Mouse (Mus musculus) MEL (cell line): Measurements from ENCODE around the gene Npm3. TPM values are rescaled to one million over a fixed set of nuclear protein-coding genes. Genes with fewer than 3 reads are reported as not detected.
A peak's percentile ranks its signal among the peaks of the same experiment; 100 is the strongest.

Experiments used
- DNase-seq: peaks from one replicate; pipeline ENCODE4 v3.0.0; 2011; ENCODE audit warnings: low read depth, low spot score
- H3K27ac ChIP-seq: 2 replicates; pipeline ENCODE4 v1.5.1; 2012; ENCODE audit warnings: low read depth, mild to moderate bottlenecking, control low read depth, low read length, moderate library complexity; ENCODE audit not compliant: control insufficient read depth
- H3K27me3 ChIP-seq, 2 experiments: fragments of 150-350 bp in 1 of 2; sonication (generic) in 1 of 2; 2 replicates each; pipeline ENCODE4 v1.6.1; 2012; ENCODE audit warnings: low read length in 2 of 2, mild to moderate bottlenecking in 2 of 2, improper control_type of control experiment in 1 of 2, moderate library complexity in 1 of 2; ENCODE audit not compliant: insufficient read depth in 2 of 2, control insufficient read depth in 1 of 2
- H3K36me3 ChIP-seq, 2 experiments: 2 replicates each; pipeline ENCODE4 v1.6.1; 2012 to 2014; ENCODE audit warnings: low read length in 2 of 2, improper control_type of control experiment in 1 of 2, inconsistent platforms in 1 of 2, mild to moderate bottlenecking in 1 of 2; ENCODE audit not compliant: insufficient read depth in 2 of 2, control insufficient read depth in 1 of 2
- H3K4me1 ChIP-seq, 2 experiments: fragments of 150-350 bp in 1 of 2; sonication (generic) in 1 of 2; 2 replicates each; pipeline ENCODE4 v1.6.1; 2012; ENCODE audit warnings: low read length in 2 of 2, improper control_type of control experiment in 1 of 2, mild to moderate bottlenecking in 1 of 2; ENCODE audit not compliant: insufficient read depth in 2 of 2, control insufficient read depth in 1 of 2
- H3K4me3 ChIP-seq, 2 experiments: fragments of 150-350 bp in 1 of 2; sonication (generic) in 1 of 2; 2 replicates each; pipeline ENCODE4 v1.5.1; 2012; ENCODE audit warnings: low read depth in 2 of 2, low read length in 2 of 2, mild to moderate bottlenecking in 2 of 2, moderate library complexity in 2 of 2, control low read depth in 1 of 2, improper control_type of control experiment in 1 of 2; ENCODE audit not compliant: control insufficient read depth in 1 of 2, insufficient read depth in 1 of 2
- H3K79me2 ChIP-seq: 2 replicates; pipeline ENCODE4 v1.6.1; 2012; ENCODE audit warnings: mild to moderate bottlenecking, low read length, moderate library complexity; ENCODE audit not compliant: control insufficient read depth, poor library complexity, insufficient read depth
- H3K9ac ChIP-seq: 2 replicates; pipeline ENCODE4 v1.6.1; 2012; ENCODE audit warnings: low read depth, mild to moderate bottlenecking, control low read depth, low read length, moderate library complexity; ENCODE audit not compliant: control insufficient read depth, poor library complexity, severe bottlenecking
- H3K9me3 ChIP-seq: fragments of 150-350 bp; sonication (generic); replicated peaks from 2 replicates; pipeline ENCODE4 v1.6.1; 2012; ENCODE audit warnings: mild to moderate bottlenecking, low read length, improper control_type of control experiment, moderate library complexity; ENCODE audit not compliant: insufficient read depth
- BHLHE40 ChIP-seq: IDR thresholded peaks from 2 replicates; pipeline ENCODE4 v1.6.1; 2012; ENCODE audit warnings: low read depth, mild to moderate bottlenecking, inconsistent platforms, low read length, improper control_type of control experiment, borderline replicate concordance
- CHD1 ChIP-seq: IDR thresholded peaks from 2 replicates; pipeline ENCODE4 v1.6.1; 2012; ENCODE audit warnings: low read depth, mild to moderate bottlenecking, inconsistent platforms, low read length, improper control_type of control experiment
- CHD2 ChIP-seq: IDR thresholded peaks from 2 replicates; pipeline ENCODE4 v1.6.1; 2011; ENCODE audit warnings: low read length, improper control_type of control experiment
- CTCF ChIP-seq, 3 experiments: IDR thresholded peaks in 2 of 3; conservative IDR thresholded peaks in 1 of 3; 2 replicates each; pipeline ENCODE4 v1.5.1; 2011 to 2012; ENCODE audit warnings: low read length in 3 of 3, low read depth in 2 of 3, mild to moderate bottlenecking in 2 of 3, improper control_type of control experiment in 1 of 3, inconsistent platforms in 1 of 3, mixed read lengths in 1 of 3, moderate library complexity in 1 of 3; ENCODE audit not compliant: control insufficient read depth in 1 of 3, insufficient read depth in 1 of 3, poor library complexity in 1 of 3, severe bottlenecking in 1 of 3
- ELF1 ChIP-seq: IDR thresholded peaks from 2 replicates; pipeline ENCODE4 v1.6.1; 2014; ENCODE audit warnings: low read depth, mild to moderate bottlenecking, inconsistent platforms, low read length, improper control_type of control experiment, moderate library complexity
- EP300 ChIP-seq, 2 experiments: IDR thresholded peaks; 2 replicates each; pipeline ENCODE4 v1.6.1; 2011; ENCODE audit warnings: improper control_type of control experiment in 2 of 2, low read length in 2 of 2, low read depth in 1 of 2, mild to moderate bottlenecking in 1 of 2
- ETS1 ChIP-seq: IDR thresholded peaks from 2 replicates; pipeline ENCODE4 v1.6.1; 2012; ENCODE audit warnings: low read depth, mild to moderate bottlenecking, inconsistent platforms, low read length, improper control_type of control experiment, moderate library complexity
- GABPA ChIP-seq: IDR thresholded peaks from 2 replicates; pipeline ENCODE4 v1.6.1; 2012; ENCODE audit warnings: low read depth, mild to moderate bottlenecking, inconsistent platforms, low read length, improper control_type of control experiment, moderate library complexity
- GATA1 ChIP-seq: IDR thresholded peaks from 2 replicates; pipeline ENCODE4 v1.6.1; 2011; ENCODE audit warnings: low read depth, low read length, improper control_type of control experiment
- HCFC1 ChIP-seq: IDR thresholded peaks from 2 replicates; pipeline ENCODE4 v1.6.1; 2012; ENCODE audit warnings: low read depth, mild to moderate bottlenecking, inconsistent platforms, low read length, improper control_type of control experiment, moderate library complexity
- JUND ChIP-seq: IDR thresholded peaks from 2 replicates; pipeline ENCODE4 v1.6.1; 2011; ENCODE audit warnings: low read depth, mild to moderate bottlenecking, improper control_type of control experiment, low read length
- KAT2A ChIP-seq: conservative IDR thresholded peaks from 2 replicates; pipeline ENCODE4 v1.6.1; 2012; ENCODE audit warnings: low read depth, low read length, improper control_type of control experiment, inconsistent platforms
- MAFK ChIP-seq: IDR thresholded peaks from 2 replicates; pipeline ENCODE4 v1.6.1; 2011; ENCODE audit warnings: low read depth, mild to moderate bottlenecking, low read length, improper control_type of control experiment, borderline replicate concordance
- MAX ChIP-seq: IDR thresholded peaks from 2 replicates; pipeline ENCODE4 v1.6.1; 2011; ENCODE audit warnings: low read length, improper control_type of control experiment
- MAZ ChIP-seq: IDR thresholded peaks from 2 replicates; pipeline ENCODE4 v1.6.1; 2012; ENCODE audit warnings: low read depth, mild to moderate bottlenecking, inconsistent platforms, low read length, improper control_type of control experiment
- MEF2A ChIP-seq: IDR thresholded peaks from 2 replicates; pipeline ENCODE4 v1.6.1; 2014; ENCODE audit warnings: low read depth, mild to moderate bottlenecking, inconsistent platforms, low read length, improper control_type of control experiment; ENCODE audit not compliant: poor library complexity, insufficient replicate concordance, severe bottlenecking; ENCODE audit errors: extremely low read depth
- MXI1 ChIP-seq: IDR thresholded peaks from 2 replicates; pipeline ENCODE4 v1.6.1; 2011; ENCODE audit warnings: mild to moderate bottlenecking, low read depth, low read length, improper control_type of control experiment
- MYC ChIP-seq: IDR thresholded peaks from 2 replicates; pipeline ENCODE4 v1.6.1; 2011; ENCODE audit warnings: low read depth, mild to moderate bottlenecking, low read length, improper control_type of control experiment, moderate library complexity
- NRF1 ChIP-seq: IDR thresholded peaks from 2 replicates; pipeline ENCODE4 v1.6.1; 2014; ENCODE audit warnings: low read depth, mild to moderate bottlenecking, inconsistent platforms, low read length, improper control_type of control experiment, moderate library complexity; ENCODE audit not compliant: poor library complexity, insufficient read depth, severe bottlenecking
- POLR2A ChIP-seq, 2 experiments: IDR thresholded peaks; 2 replicates each; pipeline ENCODE4 v1.6.1; 2011 to 2012; ENCODE audit warnings: low read length in 2 of 2, mild to moderate bottlenecking in 2 of 2, control low read depth in 1 of 2, improper control_type of control experiment in 1 of 2, low read depth in 1 of 2, moderate library complexity in 1 of 2; ENCODE audit not compliant: control insufficient read depth in 1 of 2, insufficient read depth in 1 of 2, poor library complexity in 1 of 2
- POLR2AphosphoS5 ChIP-seq: IDR thresholded peaks from 2 replicates; pipeline ENCODE4 v1.6.1; 2012; ENCODE audit warnings: low read depth, borderline replicate concordance, mild to moderate bottlenecking, inconsistent platforms, low read length, moderate library complexity, mixed read lengths
- RAD21 ChIP-seq: IDR thresholded peaks from 2 replicates; pipeline ENCODE4 v1.6.1; 2011; ENCODE audit warnings: mild to moderate bottlenecking, low read depth, low read length, improper control_type of control experiment
- RCOR1 ChIP-seq: IDR thresholded peaks from 2 replicates; pipeline ENCODE4 v1.6.1; 2012; ENCODE audit warnings: low read depth, mild to moderate bottlenecking, inconsistent platforms, low read length, improper control_type of control experiment
- SIN3A ChIP-seq: IDR thresholded peaks from 2 replicates; pipeline ENCODE4 v1.6.1; 2012; ENCODE audit warnings: low read length, improper control_type of control experiment, inconsistent platforms
- SMC3 ChIP-seq: IDR thresholded peaks from 2 replicates; pipeline ENCODE4 v1.6.1; 2011; ENCODE audit warnings: low read depth, low read length, improper control_type of control experiment
- TAL1 ChIP-seq: IDR thresholded peaks from 2 replicates; pipeline ENCODE4 v1.6.1; 2012; ENCODE audit warnings: mild to moderate bottlenecking, inconsistent platforms, low read length, moderate library complexity, mixed read lengths
- TBP ChIP-seq: IDR thresholded peaks from 2 replicates; pipeline ENCODE4 v1.8.0; 2011; ENCODE audit warnings: low read depth, low read length, improper control_type of control experiment
- TCF12 ChIP-seq: IDR thresholded peaks from 2 replicates; pipeline ENCODE4 v1.6.1; 2014; ENCODE audit warnings: low read depth, mild to moderate bottlenecking, inconsistent platforms, low read length, improper control_type of control experiment, moderate library complexity
- UBTF ChIP-seq: IDR thresholded peaks from 2 replicates; pipeline ENCODE4 v1.6.1; 2012; ENCODE audit warnings: low read depth, mild to moderate bottlenecking, inconsistent platforms, low read length, improper control_type of control experiment, moderate library complexity, borderline replicate concordance; ENCODE audit not compliant: insufficient read depth
- USF1 ChIP-seq: IDR thresholded peaks from 2 replicates; pipeline ENCODE4 v1.6.1; 2014; ENCODE audit warnings: low read depth, mild to moderate bottlenecking, inconsistent platforms, low read length, improper control_type of control experiment, moderate library complexity
- USF2 ChIP-seq, 2 experiments: IDR thresholded peaks; 2 replicates each; pipeline ENCODE4 v1.6.1; 2011 to 2012; ENCODE audit warnings: improper control_type of control experiment in 2 of 2, low read length in 2 of 2, borderline replicate concordance in 1 of 2, inconsistent platforms in 1 of 2, low read depth in 1 of 2, mild to moderate bottlenecking in 1 of 2; ENCODE audit not compliant: insufficient read depth in 1 of 2
- ZC3H11A ChIP-seq: IDR thresholded peaks from 2 replicates; pipeline ENCODE4 v1.6.1; 2012; ENCODE audit warnings: low read depth, mild to moderate bottlenecking, inconsistent platforms, low read length, improper control_type of control experiment
- ZKSCAN1 ChIP-seq: IDR thresholded peaks from 2 replicates; pipeline ENCODE4 v1.6.1; 2012; ENCODE audit warnings: low read depth, mild to moderate bottlenecking, inconsistent platforms, low read length, improper control_type of control experiment, moderate library complexity
- ZMIZ1 ChIP-seq: IDR thresholded peaks from 2 replicates; pipeline ENCODE4 v1.6.1; 2012; ENCODE audit warnings: low read depth, mild to moderate bottlenecking, inconsistent platforms, low read length, improper control_type of control experiment, moderate library complexity
- ZNF384 ChIP-seq: IDR thresholded peaks from 2 replicates; pipeline ENCODE4 v1.6.1; 2012; ENCODE audit warnings: low read depth, mild to moderate bottlenecking, inconsistent platforms, low read length, improper control_type of control experiment
- polyA plus RNA-seq, 2 experiments: library from polyadenylated mRNA; stranded (reverse) in 1 of 2; unstranded in 1 of 2; fragments of >175 nt in 1 of 2; fragments of >200 nt in 1 of 2; gene quantifications; 2 replicates each; pipeline versions ENCODE4 v1.2.1 to v1.2.4; 2012; ENCODE audit warnings: low replicate concordance in 2 of 2, low read depth in 1 of 2; ENCODE audit not compliant: insufficient read length in 2 of 2, insufficient read depth in 1 of 2, missing spikeins in 1 of 2
- total RNA-seq: library from RNA; depleted of rRNA; stranded (reverse); fragments of 300-350 nt; gene quantifications from 2 replicates; pipeline ENCODE4 v1.2.3, GENCODE M21; 2012

Npm3 gene
- total and polyA plus RNA-seq, 3 experiments, result 426 to 602 TPM; not detected in 1

DNA sequence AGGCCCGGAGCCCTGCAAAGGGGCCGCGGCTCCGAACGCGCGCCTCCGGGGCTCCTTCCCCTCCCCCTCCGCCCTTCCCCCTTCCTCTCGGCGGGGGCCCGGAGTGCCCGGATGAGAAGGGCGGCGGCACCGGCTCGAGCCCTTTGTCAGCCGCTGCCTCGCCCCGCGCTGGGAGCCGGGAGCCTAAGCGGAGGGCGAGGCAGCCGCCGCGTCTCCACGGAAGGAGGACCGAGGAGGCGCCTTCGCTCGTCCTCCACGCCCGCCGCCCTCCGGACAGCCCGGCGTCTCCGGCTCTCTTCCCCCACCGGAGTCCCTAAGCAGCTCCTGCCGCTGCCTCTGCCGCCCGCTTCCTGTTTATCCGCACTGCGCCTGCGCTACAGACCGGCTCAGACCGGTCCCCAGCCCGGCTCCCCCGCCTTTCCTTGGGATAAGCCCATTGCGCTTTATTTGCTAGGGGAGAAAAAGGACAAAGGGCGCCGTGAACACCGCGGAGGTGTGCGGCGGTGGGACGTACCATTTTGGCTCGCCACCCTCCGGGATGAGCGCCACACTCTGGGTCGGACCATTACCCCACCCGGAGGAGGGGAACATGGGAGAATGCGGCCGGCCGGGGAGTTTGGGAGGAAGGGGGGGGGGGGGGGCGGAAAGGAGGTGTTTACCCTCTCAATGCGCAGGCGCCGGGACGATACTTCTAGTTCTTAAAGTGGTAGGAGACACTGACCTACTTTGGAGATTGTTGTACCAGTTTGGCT, 34.0 kb upstream of the Npm3 start, which contains the start of gene Mgea5:
Gene Mgea5 (minus strand): TSS at position 657 of the 752 bp plus-strand sequence.
- Histone ChIP-seq H3K79me2 (peaks cover 36% of the 10 kb centered on the region), H3K9me3 (no peaks in the 10 kb centered on the region), H3K36me3 (peaks cover 2 to 23% of the 10 kb centered on the region in 2 experiments), H3K4me3 (peak within 1 kb of the TSS; percentile 70 to 98), H3K9ac (peak within 1 kb of the TSS; percentile 97), H3K4me1 (peaks cover 16 to 26% of the 10 kb centered on the region in 2 experiments), H3K27ac (peak within 1 kb of the TSS; percentile 93), H3K27me3 (no peaks in the 10 kb centered on the region)
- peak; percentile 100 for DNase-seq
- peak; percentile 52; the same call in 1 of the 2 replicates for TF ChIP-seq UBTF
- no peak for TF ChIP-seq MAFK
- TF ChIP-seq MXI1, result peak; percentile 38
- no peak for TF ChIP-seq GABPA
- no peak for TF ChIP-seq USF2 (IDR thresholded peaks at IDR 0.05; ENCODE audit: borderline replicate concordance in 1 of 2, insufficient read depth in 1 of 2, low read depth in 1 of 2, low read length in 2 of 2)
- TF ChIP-seq POLR2A (IDR thresholded peaks at IDR 0.05; ENCODE audit: control insufficient read depth in 1 of 2, insufficient read depth in 1 of 2, low read depth in 1 of 2, low read length in 2 of 2, poor library complexity in 1 of 2), result peak; percentile 75 to 81; a peak in 2 of 4 replicates
- TF ChIP-seq EP300 (IDR thresholded peaks at IDR 0.05; ENCODE audit: low read depth in 1 of 2, low read length in 2 of 2), result peak in 1 of 2 experiments; percentile 54; a peak in 2 of 4 replicates
- TF ChIP-seq BHLHE40, result peak; percentile 63; the same call in 1 of the 2 replicates
- TF ChIP-seq MAX, result no peak
- TF ChIP-seq MYC, result no peak; the same call in 1 of the 2 replicates
- no peak for TF ChIP-seq SMC3
- peak; percentile 91 for TF ChIP-seq HCFC1
- TF ChIP-seq RAD21, result no peak
- no peak for TF ChIP-seq POLR2AphosphoS5
- TF ChIP-seq CHD2, result peak; percentile 89
- peak; percentile 53 for TF ChIP-seq TCF12
- TF ChIP-seq ZNF384, result no peak
- peak; percentile 94 for TF ChIP-seq ELF1
- TF ChIP-seq ZMIZ1, result 0 out of 2 replicates have a peak, but pooled peaks have one; percentile 61
- TF ChIP-seq NRF1, result peak; percentile 79
- TF ChIP-seq RCOR1, result 0 out of 2 replicates have a peak, but pooled peaks have one; percentile 41
- TF ChIP-seq ZKSCAN1, result no peak
- TF ChIP-seq MAZ, result peak; percentile 99
- TF ChIP-seq TAL1, result no peak
- TF ChIP-seq SIN3A, result peak; percentile 99
- TF ChIP-seq MEF2A, result no peak
- TF ChIP-seq CHD1, result peak; percentile 100
- TF ChIP-seq USF1, result no peak
- TF ChIP-seq KAT2A, result no peak; the same call in 1 of the 2 replicates
- no peak for TF ChIP-seq CTCF (IDR thresholded peaks at IDR 0.05 in 2 of 3, conservative IDR thresholded peaks at IDR 0.05 in 1 of 3; ENCODE audit: control insufficient read depth in 1 of 3, insufficient read depth in 1 of 3, low read depth in 2 of 3, low read length in 3 of 3, poor library complexity in 1 of 3, severe bottlenecking in 1 of 3)
- TF ChIP-seq ZC3H11A, result no peak
- 0 out of 2 replicates have a peak, but pooled peaks have one; percentile 17 for TF ChIP-seq TBP
- no peak for TF ChIP-seq GATA1
- no peak for TF ChIP-seq JUND
- peak; percentile 47 for TF ChIP-seq ETS1
